Mouse (Mus musculus) intestine, embryonic 16.5 days (tissue): ENCODE measurements around the gene Stat4. TPM values are rescaled to one million over a fixed set of nuclear protein-coding genes. Genes with fewer than 3 reads are reported as not detected.

ENCODE experiments used
- ATAC-seq: fragments of 200-750 bp; cut with Nextera tagmentation; 2 replicates; pipeline ENCODE4 v1.8.0; 2017; ENCODE audit warnings: moderate TSS enrichment, moderate library complexity
- H3K27ac ChIP-seq: fragments of 300-500 bp; sonication (generic); 2 replicates; pipeline ENCODE4 v1.5.1; 2014; ENCODE audit warnings: mild to moderate bottlenecking, low read length
- H3K27me3 ChIP-seq: fragments of 300-500 bp; sonication (generic); replicated peaks from 2 replicates; pipeline ENCODE4 v1.6.1; 2014; ENCODE audit warnings: low read length, control low read depth, mixed read lengths; ENCODE audit not compliant: control insufficient read depth, insufficient read depth
- H3K36me3 ChIP-seq: fragments of 300-500 bp; sonication (generic); 2 replicates; pipeline ENCODE4 v1.6.1; 2014; ENCODE audit warnings: low read length, control low read depth; ENCODE audit not compliant: control insufficient read depth, insufficient read depth
- H3K4me1 ChIP-seq: fragments of 300-500 bp; sonication (generic); 2 replicates; pipeline ENCODE4 v1.6.1; 2014; ENCODE audit warnings: low read length, control low read depth, mixed read lengths; ENCODE audit not compliant: control insufficient read depth, insufficient read depth
- H3K4me2 ChIP-seq: fragments of 300-500 bp; sonication (generic); 2 replicates; pipeline ENCODE4 v1.6.1; 2014; ENCODE audit warnings: low read depth, low read length, control low read depth
- H3K4me3 ChIP-seq: fragments of 300-500 bp; sonication (generic); 2 replicates; pipeline ENCODE4 v1.5.1; 2014; ENCODE audit warnings: mild to moderate bottlenecking, low read length
- H3K9ac ChIP-seq: fragments of 300-500 bp; sonication (generic); 2 replicates; pipeline ENCODE4 v1.6.1; 2014; ENCODE audit warnings: low read depth, low read length
- H3K9me3 ChIP-seq: fragments of 300-500 bp; sonication (generic); 2 replicates; pipeline ENCODE4 v1.6.1; 2016; ENCODE audit warnings: low read length, control low read depth; ENCODE audit not compliant: control insufficient read depth
- WGBS: fragments of 180-500 bp; shearing (Covaris S2); extraction: QIAGEN DNeasy Blood & Tissue Kit; methylation state at CpG from one replicate; pipeline ENCODE4 v1.1.7; 2014; 5-methylcytosine and 5-hydroxymethylcytosine counted together
- polyA plus RNA-seq: library from polyadenylated mRNA; unstranded; fragments of >200 nt; fragmentation: Nextera tagmentation; extraction: Ambion mirVana; gene quantifications from 2 replicates; pipeline ENCODE4 v1.2.1, GENCODE M21; 2015

The Stat4 gene
- polyA plus RNA-seq, 1 experiment from 2014 or later: 1.5 TPM

- ATAC-seq: no peak
- 74% methylated on average over 13 of the region's 13 CpGs for WGBS
- Histone ChIP-seq H3K36me3 (no peaks in the 10 kb centered on the region; the same call in 1 of the 2 replicates), H3K9me3 (no peaks in the 10 kb centered on the region), H3K9ac (no peak overlapping the region), H3K27me3 (no peaks in the 10 kb centered on the region), H3K4me1 (peaks cover 12% of the 10 kb centered on the region), H3K4me2 (no peak overlapping the region), H3K4me3 (no peak overlapping the region), H3K27ac (no peak overlapping the region)
Observed at GRCm38 (mm10) chr1:52152369-52152768, 165.4 kb downstream of the Stat4 start.

GRCm38 (mm10) chr1:52152936-52153335 lies 166.0 kb downstream of the Stat4 start:
- WGBS: 58% methylated on average over 3 of the region's 3 CpGs
- no peaks in the 10 kb centered on the region; the same call in 1 of the 2 replicates for H3K36me3 ChIP-seq

DNA sequence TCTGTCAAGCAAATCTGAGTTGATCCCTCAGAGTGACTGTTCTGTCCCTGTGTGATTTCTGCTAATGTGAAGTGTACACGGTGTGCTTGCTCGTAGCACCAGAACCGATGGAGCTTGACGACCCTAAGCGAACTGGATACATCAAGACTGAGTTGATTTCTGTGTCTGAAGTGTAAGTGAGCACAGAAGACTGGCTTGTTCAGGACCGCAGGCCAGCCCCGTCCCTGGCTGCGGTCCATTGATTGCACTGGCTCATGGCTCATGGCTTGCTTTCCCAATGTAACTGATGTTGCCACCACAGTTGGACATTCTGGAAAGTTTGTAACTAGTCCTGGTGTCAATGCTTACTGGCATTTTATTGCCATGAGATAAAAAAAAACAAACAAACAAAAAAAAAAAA lies 167.9 kb downstream of the Stat4 start:
- H3K9ac ChIP-seq: no peak overlapping the region
- H3K9me3 ChIP-seq: no peaks in the 10 kb centered on the region
- H3K27ac ChIP-seq: no peak overlapping the region
- no peaks in the 10 kb centered on the region; the same call in 1 of the 2 replicates for H3K36me3 ChIP-seq
- H3K4me3 ChIP-seq: no peak overlapping the region
- WGBS: 92% methylated on average over 8 of the region's 8 CpGs
- no peaks in the 10 kb centered on the region for H3K27me3 ChIP-seq
- H3K4me1 ChIP-seq: peaks cover 16% of the 10 kb centered on the region
- ATAC-seq: no peak
- no peak overlapping the region for H3K4me2 ChIP-seq

More at GRCm38 (mm10) chr1:52152936-52153335, 166.0 kb downstream of the Stat4 start:
- no peaks in the 10 kb centered on the region for H3K9me3 ChIP-seq
- H3K9ac ChIP-seq: no peak overlapping the region
- H3K27me3 ChIP-seq: no peaks in the 10 kb centered on the region
- no peak overlapping the region for H3K27ac ChIP-seq
- no peak for ATAC-seq
- peaks cover 12% of the 10 kb centered on the region for H3K4me1 ChIP-seq
- no peak overlapping the region for H3K4me3 ChIP-seq
- no peak overlapping the region for H3K4me2 ChIP-seq

- Histone ChIP-seq H3K4me2 (no peak overlapping the region), H3K4me3 (no peak overlapping the region), H3K27ac (no peak overlapping the region), H3K36me3 (no peaks in the 10 kb centered on the region; the same call in 1 of the 2 replicates), H3K27me3 (no peaks in the 10 kb centered on the region), H3K4me1 (0 out of 2 replicates have a peak, but pooled peaks cover 5% of the 10 kb centered on the region), H3K9me3 (no peaks in the 10 kb centered on the region), H3K9ac (no peak overlapping the region)
- no peak for ATAC-seq
- WGBS: 83% methylated on average over 10 of the region's 10 CpGs
Observed at GRCm38 (mm10) chr1:52156351-52156750, 169.4 kb downstream of the Stat4 start.

Other genes starting within 250 kb of the Stat4 start
- 30.8 and 40.8 TPM in 2 replicates for gene Myo1b, start 71.1 kb upstream of the Stat4 start, polyA plus RNA-seq
- 30.3 and 33.4 TPM in 2 replicates for gene Stat1, start 132.3 kb downstream of the Stat4 start, polyA plus RNA-seq
- gene Gls, start 246.1 kb downstream of the Stat4 start, polyA plus RNA-seq: 21.0 and 22.9 TPM in 2 replicates